Mouse (Mus musculus) megakaryocyte progenitor cell, adult 5-6 weeks (primary cell): ENCODE data around the gene Bcl9. TPM values are rescaled to one million over a fixed set of nuclear protein-coding genes. Genes with fewer than 3 reads are reported as not detected.

Source experiments
- ATAC-seq: replicated peaks from 2 replicates; pipeline ENCODE4 v1.8.0; 2016; ENCODE audit warnings: mild to moderate bottlenecking, moderate TSS enrichment, inconsistent platforms; ENCODE audit not compliant: poor library complexity
- total RNA-seq, 2 experiments: library from RNA; stranded (forward) in 1 of 2; stranded (reverse) in 1 of 2; fragments of 157-497, 149-512 nt in 1 of 2; fragments of 200-1000 nt in 1 of 2; gene quantifications; 2 replicates each; pipeline versions ENCODE4 v1.2.3 to v1.2.4; 2015 to 2017

The Bcl9 gene
- total RNA-seq, 2 experiments from 2014 or later = 6.5 to 20.1 TPM

- ATAC-seq = no peak
Observed at GRCm38 (mm10) chr3:97237403-97237802, 60.3 kb downstream of the Bcl9 start.

- ATAC-seq = no peak
Observed at GRCm38 (mm10) chr3:97234797-97235196, 62.9 kb downstream of the Bcl9 start.

- ATAC-seq = peak; percentile 54
Observed at GRCm38 (mm10) chr3:97232328-97232727, 65.4 kb downstream of the Bcl9 start.

- ATAC-seq = no peak
Observed at GRCm38 (mm10) chr3:97231857-97232256, 65.9 kb downstream of the Bcl9 start.

GRCm38 (mm10) chr3:97230631-97231404 is 66.9 kb downstream of the Bcl9 start:
- no peak for ATAC-seq

GRCm38 (mm10) chr3:97228457-97228856 is 69.3 kb downstream of the Bcl9 start:
- ATAC-seq = no peak

GRCm38 (mm10) chr3:97228020-97228419 is 69.7 kb downstream of the Bcl9 start:
- no peak for ATAC-seq

GRCm38 (mm10) chr3:97227259-97228005 is 70.3 kb downstream of the Bcl9 start:
- peak; percentile 84 for ATAC-seq

- no peak for ATAC-seq
Observed at GRCm38 (mm10) chr3:97226719-97227118, 71.0 kb downstream of the Bcl9 start.

GRCm38 (mm10) chr3:97225231-97225630 is 72.5 kb downstream of the Bcl9 start:
- ATAC-seq = no peak

- ATAC-seq = no peak
Observed at GRCm38 (mm10) chr3:97223261-97223660, 74.5 kb downstream of the Bcl9 start.

- ATAC-seq = no peak
Observed at GRCm38 (mm10) chr3:97215526-97215925, 82.2 kb downstream of the Bcl9 start.

GRCm38 (mm10) chr3:97214439-97214838 is 83.3 kb downstream of the Bcl9 start:
- no peak for ATAC-seq

- no peak for ATAC-seq
Observed at GRCm38 (mm10) chr3:97213871-97214270, 83.8 kb downstream of the Bcl9 start.

- peak; percentile 93 for ATAC-seq
Observed at GRCm38 (mm10) chr3:97211177-97211576, 86.5 kb downstream of the Bcl9 start.

- no peak for ATAC-seq
Observed at GRCm38 (mm10) chr3:97209351-97209750, 88.4 kb downstream of the Bcl9 start.

- ATAC-seq = no peak
Observed at GRCm38 (mm10) chr3:97206521-97206920, 91.2 kb downstream of the Bcl9 start.

GRCm38 (mm10) chr3:97203880-97204279 is 93.8 kb downstream of the Bcl9 start:
- peak; percentile 79 for ATAC-seq

GRCm38 (mm10) chr3:97201943-97202342 is 95.8 kb downstream of the Bcl9 start:
- ATAC-seq = peak; percentile 83

- ATAC-seq = no peak
Observed at GRCm38 (mm10) chr3:97199261-97199660, 98.5 kb downstream of the Bcl9 start.

GRCm38 (mm10) chr3:97196571-97196970 is 101.1 kb downstream of the Bcl9 start:
- ATAC-seq = 0 out of 2 replicates have a peak, but pooled peaks have one; percentile 37
